Mouse (Mus musculus) T-cell, adult 2 months (primary cell): ENCODE measurements at regions not wholly inside any gene's neighbourhood (a gene's known extent, or its start where the extent isn't known, plus 50 kb on each side); places are given as distances from the start of the nearest gene placed in this dataset.

Experiments
- DNase-seq: peaks from one replicate; pipeline ENCODE4 v3.0.0; 2022; ENCODE audit warnings: low spot score

DNA sequence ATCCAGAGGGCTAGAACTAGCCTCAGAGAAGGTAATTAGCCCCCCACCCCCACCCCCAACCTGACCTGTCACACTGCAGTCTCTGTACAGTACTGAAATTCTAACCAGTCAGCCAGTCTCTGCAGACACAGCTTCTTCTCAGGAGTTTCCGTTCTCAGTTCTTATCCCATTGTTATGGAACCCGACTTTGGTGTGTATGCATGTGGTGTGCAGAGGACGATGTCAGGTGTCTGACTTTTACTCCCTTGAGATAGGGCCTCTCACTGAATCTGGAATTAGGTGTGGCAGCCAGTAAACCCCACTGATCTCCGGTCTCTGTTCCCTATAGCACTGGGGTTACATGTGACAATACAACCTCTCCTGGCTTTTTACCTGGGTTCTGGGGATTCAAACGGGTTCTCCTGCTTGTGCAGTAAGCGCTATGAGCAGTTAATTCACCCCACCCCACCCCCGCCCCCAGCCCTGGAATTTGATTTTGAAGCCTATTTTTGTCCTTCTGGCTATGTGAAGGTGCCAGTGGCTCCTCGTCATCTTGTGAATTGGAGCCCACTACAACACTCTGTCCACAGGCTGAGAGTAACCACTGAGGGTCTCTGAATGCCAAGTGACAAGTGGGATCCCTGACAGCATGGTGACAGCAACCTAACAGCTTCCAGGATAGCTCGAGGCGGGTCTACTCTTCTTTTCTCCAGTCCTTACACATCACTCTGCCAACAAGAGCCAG, 429.4 kb downstream of the Fut8 start:
- DNase-seq: no peak

DNA sequence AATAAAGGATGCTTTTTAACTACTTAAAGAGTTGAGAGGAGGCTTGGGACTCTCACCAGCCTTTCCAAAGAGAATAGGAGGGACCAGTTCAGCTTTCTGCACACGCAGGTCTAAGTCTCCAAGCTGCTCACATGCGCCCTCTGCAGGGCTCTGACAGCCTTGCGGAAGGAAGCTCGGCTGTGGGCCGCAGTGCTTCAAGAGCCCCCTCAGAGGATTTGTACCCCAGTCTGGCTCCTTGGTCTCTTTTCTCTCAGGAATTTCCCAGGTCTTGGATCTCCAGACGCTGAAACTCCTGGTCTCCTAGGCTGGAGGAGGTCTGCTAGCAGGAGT, 429.9 kb downstream of the Fut8 start:
- peak; percentile 54 for DNase-seq

DNA sequence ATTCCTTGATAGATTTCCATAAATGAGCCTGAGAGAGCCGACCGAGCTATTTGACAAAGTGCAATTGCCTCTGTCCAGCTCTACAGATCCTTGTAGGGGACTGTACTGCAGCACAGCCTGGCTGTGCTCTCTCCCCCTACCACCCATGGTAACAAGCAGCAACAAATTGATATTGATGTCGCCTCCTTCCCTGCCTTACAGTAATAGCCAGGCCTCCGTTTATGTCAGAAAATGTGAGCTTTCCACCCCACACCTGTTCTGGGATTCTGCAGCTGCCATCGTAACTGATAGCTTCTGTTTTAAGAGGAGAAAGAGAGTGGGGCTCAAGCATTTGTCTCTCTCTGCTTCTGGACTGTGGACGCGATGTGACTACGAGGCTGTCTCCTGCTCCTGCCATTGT, 432.6 kb downstream of the Fut8 start:
- DNase-seq: no peak

DNA sequence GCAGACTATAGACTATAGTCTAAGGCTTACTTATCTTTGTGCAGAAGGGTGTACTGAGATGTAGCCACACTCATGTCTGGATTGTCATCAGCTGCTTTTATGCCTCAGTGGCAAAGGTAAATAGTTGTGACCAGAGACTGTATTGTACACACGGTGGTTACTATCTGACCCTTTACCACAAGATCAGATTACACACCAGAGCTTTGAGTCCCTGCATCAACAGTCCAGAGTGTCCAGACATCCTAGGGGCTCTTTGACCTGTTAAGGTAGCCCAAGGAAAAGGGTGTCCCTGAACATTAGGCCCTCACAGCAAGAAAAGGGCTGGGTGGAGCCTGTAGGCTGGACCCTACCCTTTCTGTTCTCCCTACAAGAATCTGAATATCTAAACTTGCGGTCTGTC, 436.4 kb downstream of the Fut8 start:
- no peak for DNase-seq

DNA sequence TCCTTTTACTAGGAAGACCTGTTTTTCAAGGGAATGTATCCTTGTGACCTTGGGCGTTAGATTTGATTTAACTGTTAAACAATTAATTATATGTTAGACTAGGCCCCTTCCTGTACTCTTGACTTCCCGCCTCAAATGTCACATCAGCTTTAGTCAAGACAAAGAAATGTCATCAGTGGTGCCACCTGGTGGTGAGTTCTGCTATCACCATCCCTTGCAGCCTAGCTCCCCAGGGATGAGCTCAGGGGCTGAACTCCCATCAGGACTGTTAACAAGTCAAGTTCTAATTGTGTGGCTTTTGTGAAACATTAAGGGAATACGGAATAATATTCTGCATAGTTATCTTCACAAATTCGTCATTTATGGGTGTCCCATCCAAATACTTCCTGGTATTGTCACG, 436.8 kb downstream of the Fut8 start:
- peak; percentile 32 for DNase-seq

DNA sequence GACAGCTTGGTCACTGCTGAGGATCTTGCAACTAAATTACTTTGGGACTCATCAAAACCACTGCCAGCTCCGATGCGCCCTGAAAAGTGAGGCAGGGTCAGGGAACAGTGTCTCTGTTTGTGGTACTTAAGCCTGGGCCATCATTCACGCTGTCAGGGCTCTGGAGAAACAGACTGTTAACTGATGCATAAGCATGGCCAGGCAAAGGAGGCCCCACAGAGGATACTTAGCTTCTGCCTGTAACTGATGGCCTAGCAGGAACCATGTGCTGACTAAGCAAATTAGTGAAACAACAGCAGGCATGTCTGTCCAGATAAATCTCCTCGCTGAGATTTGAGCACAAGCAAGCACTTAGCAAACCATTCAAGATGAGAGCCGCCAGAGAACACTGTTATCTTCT, 440.1 kb downstream of the Fut8 start:
- DNase-seq: no peak

DNA sequence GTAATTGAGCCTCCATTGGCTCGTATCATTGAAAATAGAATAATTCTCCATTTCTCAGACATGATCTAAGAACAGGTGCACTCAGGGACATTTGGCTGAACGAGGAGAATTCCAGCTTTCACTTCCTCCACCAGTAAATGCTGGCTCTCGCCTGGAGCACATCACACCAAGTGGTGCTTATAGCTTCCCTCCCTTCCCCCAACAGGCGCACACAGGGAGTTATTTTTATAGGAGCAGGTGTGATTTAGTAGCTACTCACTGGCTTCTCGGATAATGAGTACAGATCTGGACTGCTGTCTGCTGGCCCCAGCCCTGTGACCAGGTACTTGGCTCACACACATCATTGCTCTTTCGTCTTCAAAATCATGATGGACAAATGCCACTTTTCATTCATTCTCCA, 456.2 kb downstream of the Fut8 start:
- no peak for DNase-seq

DNA sequence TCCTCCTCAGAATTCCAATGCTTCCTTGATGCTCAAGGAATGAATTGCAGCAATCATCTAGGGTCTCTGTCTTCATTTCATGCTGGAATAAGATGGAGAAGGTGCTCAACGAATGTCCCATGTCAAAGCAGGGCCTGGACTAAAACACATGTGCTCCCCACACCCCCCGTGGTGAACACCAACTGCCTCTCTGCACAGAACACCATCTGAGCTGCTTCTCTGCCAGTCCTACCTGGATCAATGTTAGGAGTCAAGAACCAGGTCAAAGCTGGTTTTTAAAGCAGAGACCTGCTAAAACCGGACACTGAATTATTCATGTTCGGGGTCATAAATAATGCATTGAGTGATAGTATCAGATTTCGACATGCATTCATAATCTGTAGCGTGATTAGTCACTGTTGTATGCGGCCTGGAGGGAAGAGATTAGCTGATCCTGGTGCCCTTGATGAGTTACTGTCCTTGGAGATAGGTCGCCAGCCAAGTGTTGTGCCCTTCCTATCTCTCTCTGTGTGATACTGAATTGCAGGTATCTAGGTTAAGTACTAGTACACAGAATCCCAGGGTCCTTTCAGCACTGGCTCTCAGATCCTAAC, 458.2 kb downstream of the Fut8 start:
- DNase-seq: no peak

DNA sequence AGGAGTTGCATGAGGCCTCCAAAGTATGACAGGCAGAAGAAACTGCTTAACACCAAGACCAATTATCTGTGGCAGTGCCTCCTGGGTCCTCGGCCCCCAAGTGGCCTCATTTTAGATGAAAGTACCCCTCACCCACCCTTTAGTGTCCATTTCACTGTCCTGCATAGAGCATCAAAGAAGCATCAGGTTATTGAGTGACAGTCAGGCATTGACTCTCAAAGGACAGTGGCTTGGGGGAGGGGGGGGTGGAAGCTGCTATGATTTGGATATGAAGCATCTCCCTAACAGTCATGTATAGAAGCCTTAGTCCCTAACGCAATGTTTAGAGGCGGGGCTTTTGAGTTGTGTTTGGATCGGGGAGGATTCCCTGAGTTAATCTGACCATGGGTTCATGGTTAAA, 458.7 kb downstream of the Fut8 start:
- DNase-seq: no peak

DNA sequence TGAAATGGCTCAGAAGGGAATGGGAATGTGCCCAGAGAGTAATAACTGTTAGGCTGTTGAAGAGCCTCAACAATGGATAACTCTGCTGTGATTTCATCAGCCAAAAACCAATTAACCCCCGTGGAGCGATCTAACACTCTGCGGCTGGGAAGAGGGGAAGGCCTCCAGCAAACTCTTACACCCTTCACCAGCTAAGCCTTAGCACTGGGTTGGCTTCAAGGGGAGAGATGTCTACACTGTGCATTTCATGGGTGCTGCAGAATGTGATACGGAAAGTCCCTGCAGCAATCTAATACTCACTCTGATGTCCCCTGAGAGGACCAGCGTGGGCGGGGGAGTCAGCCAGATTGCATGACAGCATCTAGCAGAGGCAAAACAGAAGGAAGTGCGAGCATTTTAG, 460.2 kb downstream of the Fut8 start:
- no peak for DNase-seq

DNA sequence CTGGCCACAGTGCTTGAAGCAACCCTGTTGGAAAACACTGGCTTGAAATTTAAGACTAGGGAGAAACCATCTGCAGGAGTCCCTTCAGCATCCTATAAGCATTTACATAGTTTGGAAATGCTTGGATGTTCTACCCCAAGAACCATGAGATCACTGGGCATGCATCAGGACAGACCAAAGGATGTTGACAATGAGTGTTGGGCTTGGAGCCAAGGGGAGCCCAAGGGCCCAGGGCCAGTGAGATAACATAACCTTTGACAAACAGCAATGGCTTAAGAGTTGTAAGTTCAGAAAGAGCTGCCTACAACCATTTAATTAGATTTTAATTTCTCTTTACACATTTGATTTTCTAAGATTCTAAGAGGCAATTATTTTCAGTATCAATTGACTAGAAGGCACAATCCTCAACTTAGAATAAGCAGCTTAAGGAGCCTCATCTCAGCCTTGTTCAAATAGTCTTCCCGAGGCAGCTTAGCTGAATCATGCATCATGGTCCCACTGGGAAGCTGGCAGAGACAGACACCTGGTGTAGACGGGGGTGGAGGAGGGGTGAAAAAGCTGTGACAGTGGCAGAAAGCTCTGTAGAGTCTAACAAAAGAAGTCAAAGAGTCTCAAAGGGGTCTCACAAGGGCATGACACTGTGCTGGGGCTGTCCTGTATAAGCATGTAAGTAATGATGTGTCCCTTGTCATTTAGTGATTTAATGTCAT, 462.1 kb downstream of the Fut8 start:
- DNase-seq: no peak

DNA sequence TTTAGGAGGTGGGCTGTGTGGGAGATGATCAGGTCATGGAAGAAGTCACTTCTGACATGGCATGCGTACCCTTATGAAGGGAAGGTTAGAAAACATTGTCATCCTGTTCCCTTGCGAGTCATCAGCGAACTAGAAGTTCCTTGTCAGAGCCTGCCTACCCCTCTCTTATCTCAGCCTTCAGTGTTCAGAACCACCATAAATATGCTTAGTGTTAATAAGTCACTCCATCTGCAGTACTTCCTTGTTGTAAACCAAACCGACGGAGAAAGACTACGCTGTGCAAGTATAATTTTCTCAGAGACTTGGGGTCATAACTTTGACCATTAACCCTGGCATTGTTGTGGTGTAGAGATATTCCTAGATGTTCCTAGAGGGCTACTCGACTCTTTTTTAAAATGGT, 477.6 kb downstream of the Fut8 start:
- DNase-seq: no peak

DNA sequence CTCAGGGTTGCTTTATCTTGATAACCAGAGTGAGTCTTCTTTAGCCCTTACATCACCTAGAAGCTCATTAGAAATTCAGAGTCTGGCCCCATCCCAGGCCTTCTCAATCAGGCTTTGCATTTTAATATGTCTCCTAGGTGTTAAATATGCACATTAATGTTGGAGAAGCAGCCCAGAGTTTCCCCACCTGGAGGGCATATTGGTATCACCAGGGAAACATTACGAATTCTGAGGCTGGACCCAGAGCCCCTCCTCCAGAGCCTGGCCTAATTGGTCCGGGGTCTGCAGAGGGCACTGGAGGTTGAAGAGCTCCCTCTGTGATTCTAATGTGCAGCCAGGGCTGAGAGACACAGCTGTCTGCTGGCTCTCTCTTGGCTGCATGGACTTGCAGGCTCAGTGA, 478.1 kb downstream of the Fut8 start:
- DNase-seq: no peak

DNA sequence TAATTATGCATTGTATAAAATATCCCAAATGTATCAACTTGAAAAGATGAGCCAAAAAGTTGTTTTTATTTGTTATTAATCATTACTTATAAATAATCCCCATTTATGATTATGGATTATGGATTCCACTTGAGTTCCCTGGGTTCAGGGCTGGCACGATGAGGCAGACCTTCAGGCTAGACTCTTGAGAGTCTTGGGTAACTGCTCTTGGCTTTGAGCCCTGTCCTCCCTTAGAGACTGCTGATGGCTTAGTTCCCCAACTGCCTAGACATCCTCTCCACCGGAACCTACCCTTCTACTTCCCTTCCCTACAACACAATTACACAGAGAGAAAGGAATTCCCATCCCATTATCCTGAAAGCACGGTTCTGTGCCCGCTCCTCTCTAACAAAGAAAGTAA, 466.3 kb upstream of the Gm6657 start:
- no peak for DNase-seq

DNA sequence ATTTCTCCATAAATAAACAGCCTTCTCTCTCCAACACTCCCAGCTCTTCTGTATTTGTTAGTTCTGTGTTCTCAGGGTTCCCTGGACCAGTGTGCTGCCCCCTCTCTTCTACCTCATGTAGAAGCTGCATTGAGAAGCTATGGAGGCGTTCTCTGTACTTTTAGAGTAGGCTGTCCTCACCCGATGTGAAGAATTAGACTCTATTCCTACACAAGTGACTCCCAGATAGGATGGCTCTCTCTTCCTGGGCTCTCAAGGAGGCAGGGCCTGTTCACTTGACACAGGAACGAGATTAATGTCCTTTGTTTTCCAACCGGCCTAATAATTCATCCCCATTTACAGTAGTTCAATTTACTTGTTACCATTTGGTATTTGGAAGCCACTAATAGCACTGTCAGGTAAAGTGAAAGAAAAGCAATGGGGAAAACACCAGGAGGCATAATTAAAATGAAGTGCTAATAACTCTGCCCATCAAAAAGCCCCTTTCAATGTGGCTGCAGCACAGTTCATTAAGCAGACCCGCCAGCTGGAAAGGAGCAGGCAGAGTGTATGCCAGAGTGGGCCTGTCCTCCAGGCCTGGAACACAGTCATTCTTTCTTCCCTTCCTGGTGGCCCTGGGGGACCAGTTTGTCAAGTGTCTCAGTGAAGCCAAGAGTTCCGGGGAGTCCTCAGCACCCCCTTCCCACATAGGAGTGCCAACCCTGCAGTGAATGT, 454.8 kb upstream of the Gm6657 start:
- DNase-seq: no peak

DNA sequence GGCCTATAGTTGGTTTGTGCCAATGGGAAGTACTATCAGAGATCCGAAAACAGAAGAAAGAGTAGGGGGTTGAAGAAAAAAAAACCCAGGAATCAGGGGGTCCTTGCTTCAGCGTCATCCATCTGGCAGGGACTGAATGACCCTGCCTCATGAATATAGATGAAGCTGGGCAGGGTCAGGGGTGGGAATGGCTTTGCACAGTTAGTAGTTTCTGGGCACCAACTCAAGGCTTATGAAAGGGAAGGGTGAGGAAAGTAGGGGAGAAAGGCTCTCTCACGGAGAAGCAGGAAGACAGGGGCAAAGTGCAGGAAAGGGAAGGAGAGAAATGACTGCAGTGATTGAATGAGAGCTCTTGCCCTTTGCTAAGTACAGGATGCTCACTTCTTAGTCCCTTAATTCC, 451.3 kb upstream of the Gm6657 start:
- DNase-seq: no peak

DNA sequence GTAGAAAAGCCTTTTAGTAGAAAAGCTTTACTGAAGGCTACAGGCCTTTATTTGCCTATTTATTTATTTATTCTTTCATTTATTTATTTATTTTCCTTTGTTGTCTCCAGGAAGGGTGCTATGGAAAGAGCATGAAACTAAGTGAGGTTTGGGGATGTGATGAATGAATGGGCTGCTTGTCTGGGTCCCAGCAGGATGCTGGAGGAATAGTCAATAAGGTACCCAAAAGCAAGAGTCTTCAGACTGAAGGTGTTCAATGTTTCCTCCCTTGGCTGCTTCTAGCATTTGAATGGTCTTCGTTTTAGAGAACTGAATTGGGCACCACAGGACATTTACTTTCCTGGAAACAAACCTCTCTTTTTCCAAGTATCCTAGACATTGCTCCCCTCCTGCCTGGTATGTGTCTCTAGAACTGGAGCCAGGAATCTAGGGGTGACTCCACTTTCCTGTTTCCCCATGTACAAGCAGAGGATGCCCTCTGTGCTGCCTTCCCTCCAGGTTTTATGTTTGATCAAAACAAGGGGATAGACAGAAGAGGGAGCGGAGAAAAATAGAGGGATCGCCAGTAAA, 444.5 kb upstream of the Gm6657 start:
- no peak for DNase-seq

DNA sequence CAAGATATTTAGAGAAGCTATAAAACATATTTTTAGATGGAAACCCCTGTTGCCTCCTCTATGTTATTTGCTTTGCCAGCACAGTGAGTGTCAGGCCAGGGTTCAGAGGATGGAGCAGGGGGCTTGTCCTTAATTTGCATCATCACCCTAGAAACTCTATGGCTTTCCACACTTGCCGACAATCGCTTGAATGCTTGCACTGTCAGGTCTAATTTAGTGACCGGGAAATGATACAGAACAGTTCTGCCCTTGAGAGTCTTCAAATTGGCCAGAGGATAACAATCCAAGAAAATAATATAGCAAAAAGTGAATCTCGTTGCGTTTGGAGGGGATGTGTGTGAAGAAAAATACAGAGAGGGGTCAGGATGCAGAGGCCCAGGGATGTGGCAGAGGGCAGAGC, 441.9 kb upstream of the Gm6657 start:
- no peak for DNase-seq

DNA sequence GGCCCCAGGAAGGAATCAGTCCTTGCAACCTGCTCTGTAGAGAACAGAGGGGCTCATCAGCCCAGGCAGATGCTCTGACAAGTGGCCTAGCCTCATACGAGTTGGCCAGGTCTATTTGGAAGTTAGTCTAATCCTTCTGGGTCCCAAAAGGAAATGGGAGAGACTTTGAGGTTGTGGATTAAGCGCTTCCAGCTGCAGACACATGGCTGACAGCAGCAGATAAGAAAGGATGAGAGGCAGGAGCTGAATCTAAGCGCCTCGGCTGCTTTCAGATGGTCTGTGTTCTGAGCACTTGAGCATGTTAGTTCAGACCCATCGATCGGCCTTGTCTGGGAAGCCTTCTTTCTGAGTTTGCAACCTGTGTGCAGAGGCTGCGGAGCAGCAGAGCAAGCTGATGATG, 438.0 kb upstream of the Gm6657 start:
- DNase-seq: no peak

DNA sequence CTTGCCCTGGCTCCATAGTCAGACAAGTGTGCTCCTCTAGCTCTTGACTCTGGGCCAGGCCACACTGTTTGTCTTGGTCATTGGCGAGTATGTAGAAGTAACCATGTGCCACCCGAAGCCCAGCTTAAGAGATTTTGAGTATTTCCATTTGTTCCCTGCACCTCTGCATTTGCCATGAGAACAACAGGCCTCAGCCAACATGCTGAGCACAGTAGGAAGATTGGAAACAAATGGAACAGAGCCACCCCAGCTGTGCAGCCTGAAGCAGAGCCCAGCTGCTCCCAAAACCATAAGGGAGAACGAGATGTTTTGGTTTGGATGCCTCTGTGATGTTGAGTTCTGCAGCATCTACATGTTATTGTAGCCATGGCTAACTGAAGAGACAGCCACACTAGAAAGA, 433.1 kb upstream of the Gm6657 start:
- no peak for DNase-seq

DNA sequence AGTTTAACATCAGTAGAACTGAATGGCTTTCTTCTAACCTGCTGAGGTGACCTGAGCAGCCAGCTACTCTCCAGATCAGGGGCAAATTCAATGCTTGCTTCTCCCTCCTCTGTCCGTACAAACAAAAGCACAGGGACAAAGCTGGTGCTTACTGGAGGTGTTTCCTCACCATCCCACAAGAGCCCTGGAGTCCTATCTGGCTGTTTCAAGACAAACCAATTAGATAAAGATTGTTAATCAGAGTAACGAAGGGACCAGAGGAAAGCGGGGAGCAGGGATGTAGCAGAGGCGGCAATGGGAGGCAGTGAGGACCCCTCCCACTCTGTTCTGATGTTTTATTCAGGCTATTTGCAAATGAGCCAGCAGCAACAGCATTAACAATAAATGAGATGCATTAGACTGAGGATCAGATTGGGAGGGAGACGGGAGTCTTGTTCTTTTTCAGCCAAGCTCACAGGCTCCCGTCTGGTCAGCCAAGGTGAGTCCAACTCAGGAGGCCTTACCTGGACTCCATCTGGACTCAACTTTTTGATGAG, 418.0 kb upstream of the Gm6657 start:
- DNase-seq: no peak

DNA sequence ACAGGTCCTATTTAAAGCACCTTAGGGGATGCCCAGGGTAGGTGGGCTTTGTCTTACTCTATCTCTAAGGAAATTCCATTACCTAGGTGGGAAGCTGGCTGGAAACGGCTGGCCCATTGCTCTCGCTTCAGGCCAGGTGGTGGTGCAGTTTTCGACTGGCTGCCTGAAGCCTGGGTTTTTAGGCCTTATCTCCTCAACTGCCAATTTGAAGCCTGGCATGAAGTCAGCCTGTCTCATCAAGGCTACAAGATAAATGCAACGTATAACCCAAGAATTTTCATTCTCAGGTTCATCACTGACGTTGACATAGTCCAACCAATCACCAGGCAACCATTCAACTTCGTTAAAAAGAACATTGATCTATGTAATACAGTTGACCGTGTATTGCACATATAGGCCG, 417.3 kb upstream of the Gm6657 start:
- DNase-seq: no peak
